Mouse (Mus musculus) MN1 (cell line): ENCODE data around the gene Acadvl.

Experiments used
- DNase-seq: peaks from one replicate; pipeline ENCODE4 v3.0.0-alpha.2; 2016; ENCODE audit warnings: low spot score

The Acadvl gene

GRCm38 (mm10) chr11:70014880-70015558 is at the start of gene Acadvl:
Gene Acadvl, minus strand, starts transcription at chr11:70015411.
- peak; percentile 85 for DNase-seq

- no peak for DNase-seq
Measured at GRCm38 (mm10) chr11:70063053-70063452, 47.8 kb upstream of the Acadvl start.

- no peak for DNase-seq
Measured at GRCm38 (mm10) chr11:70059930-70060329, 44.7 kb upstream of the Acadvl start.

DNA sequence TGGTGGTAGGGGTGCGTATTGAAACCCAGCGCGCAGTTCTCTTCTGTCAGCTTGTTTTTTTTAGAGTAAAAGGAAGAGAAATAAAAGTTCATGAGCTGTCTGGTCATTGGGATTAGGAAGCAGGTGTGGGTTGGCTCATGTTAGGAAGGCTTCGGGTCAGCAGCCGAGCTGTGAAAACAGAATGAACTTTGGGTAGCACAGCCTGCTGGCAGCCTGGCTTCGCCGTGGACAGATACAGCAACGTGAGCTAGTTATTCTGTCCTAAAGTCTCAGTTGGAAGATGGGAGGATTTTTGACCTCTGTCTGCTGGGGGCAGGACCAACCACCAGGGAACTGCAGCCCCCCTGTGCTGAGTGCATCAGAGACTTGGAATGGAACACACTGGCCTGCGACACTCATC is 42.6 kb upstream of the Acadvl start:
- no peak for DNase-seq

- peak; percentile 70 for DNase-seq
Measured at GRCm38 (mm10) chr11:70055618-70056214, 40.5 kb upstream of the Acadvl start.

- DNase-seq: no peak
Measured at GRCm38 (mm10) chr11:70053898-70054570, 38.8 kb upstream of the Acadvl start, which contains the start of gene Asgr1. Gene Asgr1, plus strand, starts transcription at chr11:70054085.

GRCm38 (mm10) chr11:70053156-70053555 is 37.9 kb upstream of the Acadvl start:
- DNase-seq: no peak

GRCm38 (mm10) chr11:70049816-70050215 is 34.6 kb upstream of the Acadvl start:
- DNase-seq: no peak

DNA sequence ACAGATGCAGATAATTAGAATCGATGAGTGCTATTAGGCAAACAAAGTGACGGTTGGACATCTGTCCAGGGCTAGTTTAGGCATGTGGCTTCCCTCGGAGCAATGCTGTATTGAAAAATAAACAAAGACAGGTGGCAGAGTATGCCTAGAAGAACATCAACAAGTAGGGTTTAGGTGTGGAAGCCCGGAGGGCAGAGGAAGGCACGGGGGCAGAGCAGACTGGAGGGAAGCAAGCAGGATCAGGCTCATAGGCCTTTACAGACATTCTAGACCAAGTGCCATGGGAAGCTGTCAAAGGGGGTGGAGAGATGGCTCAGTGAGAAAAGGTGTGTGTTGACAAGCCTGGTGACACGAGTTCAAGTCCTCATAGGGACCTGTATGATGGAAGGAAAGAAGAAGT is 34.2 kb upstream of the Acadvl start:
- peak; percentile 31 for DNase-seq

- no peak for DNase-seq
Measured at GRCm38 (mm10) chr11:70045435-70045834, 30.2 kb upstream of the Acadvl start.

DNA sequence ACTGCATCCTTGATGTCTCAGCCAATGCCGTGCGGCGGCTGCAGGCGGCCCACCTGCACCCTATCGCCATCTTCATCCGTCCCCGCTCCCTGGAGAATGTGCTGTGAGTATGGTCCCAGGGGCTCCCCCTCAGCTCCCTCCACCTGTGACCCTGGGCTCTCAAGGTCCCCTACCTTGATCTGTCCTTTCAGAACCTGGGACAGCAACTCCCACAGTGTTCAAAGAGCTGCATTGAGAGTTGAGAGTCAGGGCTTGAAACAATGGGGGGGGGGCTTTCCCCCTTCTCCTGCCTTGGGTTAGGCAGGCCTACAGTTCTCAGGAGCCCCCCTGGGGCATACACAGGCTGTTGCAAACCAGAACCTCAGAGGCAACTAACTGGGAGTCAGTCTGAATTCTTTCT is 28.5 kb upstream of the Acadvl start:
- no peak for DNase-seq

GRCm38 (mm10) chr11:70042309-70043085 is 27.3 kb upstream of the Acadvl start:
- no peak for DNase-seq

GRCm38 (mm10) chr11:70040184-70040583 is 25.0 kb upstream of the Acadvl start:
- no peak for DNase-seq

DNA sequence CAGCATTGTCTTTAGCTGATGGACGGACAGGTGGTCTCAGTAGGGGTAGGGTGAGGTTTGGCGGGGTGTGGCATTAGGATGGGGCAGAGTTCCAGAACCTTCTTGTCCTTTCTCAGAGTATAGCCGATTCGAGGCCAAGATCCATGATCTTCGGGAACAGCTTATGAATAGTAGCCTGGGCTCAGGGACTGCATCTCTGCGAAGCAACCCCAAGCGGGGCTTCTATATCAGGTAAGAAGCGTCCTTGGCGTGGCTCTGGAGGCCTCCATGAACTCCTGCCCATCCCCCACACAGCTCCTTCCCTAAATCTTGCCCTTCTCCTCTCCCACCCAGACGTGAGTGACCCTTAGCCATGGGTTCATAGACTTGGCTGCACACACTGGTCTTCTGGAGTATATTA is 24.4 kb upstream of the Acadvl start:
- no peak for DNase-seq

DNA sequence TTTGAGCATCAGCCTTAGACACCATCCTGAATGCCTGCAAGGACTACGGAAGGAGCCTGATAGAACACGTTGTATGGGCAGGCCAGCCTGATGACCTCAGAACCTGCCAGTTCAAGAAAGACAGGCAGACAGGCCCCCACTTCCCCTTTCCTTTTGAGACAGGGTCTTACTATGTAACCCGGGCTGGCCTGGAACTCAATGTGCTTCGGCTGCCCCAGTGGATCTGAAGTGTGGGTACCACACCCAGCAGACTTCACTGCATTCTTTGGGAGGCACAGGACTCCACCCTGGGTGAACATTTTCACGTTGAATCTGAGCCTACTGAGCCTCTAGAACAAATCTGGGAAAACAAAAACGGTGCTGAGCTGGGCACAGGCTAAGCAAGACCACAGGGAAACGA is 23.0 kb upstream of the Acadvl start:
- DNase-seq: no peak

GRCm38 (mm10) chr11:70031321-70031670 is 16.1 kb upstream of the Acadvl start:
- DNase-seq: no peak

DNA sequence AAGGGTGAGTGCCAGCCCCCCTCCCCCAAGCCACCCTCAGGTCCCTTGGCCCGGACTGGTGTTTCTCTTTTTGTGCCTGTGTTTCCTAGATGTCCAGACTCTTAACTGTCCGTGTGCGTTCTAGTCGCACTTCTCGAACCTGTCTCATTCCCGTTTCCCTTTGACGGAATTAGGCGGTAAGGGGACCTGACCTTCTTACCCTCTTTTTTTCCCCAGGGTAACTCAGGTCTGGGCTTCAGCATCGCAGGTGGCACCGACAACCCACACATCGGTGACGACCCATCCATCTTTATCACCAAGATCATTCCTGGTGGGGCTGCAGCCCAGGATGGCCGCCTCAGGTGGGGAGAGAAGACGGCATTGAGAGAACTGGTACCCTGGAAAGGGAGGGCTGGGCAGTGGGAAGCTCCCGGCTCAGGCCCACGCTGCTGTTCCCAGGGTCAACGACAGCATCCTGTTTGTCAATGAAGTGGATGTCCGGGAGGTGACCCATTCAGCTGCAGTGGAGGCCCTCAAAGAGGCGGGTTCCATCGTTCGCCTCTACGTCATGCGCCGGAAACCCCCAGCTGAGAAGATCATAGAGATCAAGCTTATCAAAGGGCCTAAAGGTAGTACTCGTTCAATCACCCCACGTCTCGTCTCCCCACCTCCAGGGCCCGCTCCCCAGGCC is 15.6 kb upstream of the Acadvl start:
- no peak for DNase-seq

GRCm38 (mm10) chr11:70029829-70030550 is 14.8 kb upstream of the Acadvl start:
- no peak for DNase-seq

DNA sequence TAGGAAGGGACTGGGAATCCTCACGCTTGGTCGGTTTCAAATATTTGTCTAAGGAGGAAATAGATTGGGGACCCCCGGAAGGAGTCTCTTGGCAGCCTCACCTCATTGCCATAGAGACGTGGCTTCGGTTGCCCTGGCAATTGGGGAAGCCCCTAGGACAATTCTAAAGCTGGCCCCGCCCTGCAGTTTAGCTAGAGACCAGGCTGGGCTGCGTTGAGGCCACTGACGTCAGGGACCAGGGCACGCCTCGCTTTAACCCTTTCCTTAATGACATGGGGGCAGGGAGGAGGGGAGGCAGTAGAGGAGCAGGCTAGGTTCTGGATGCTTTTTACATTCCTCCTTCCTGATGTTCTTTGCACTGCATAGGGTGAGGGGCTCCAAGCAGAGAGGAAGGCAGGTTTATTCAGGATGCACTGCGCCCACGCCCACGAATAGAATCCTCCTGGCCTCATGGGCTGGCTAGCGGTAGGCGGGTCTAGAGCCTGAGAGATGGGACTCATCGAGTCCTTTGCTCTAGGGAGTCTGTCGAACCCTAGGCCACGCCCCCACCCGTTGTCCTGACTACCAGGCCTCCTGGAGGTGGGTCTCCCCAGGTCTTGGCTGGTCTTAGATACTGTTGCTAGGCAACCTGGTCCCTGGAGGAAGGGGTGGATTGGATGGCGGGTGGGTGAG is 14.1 kb upstream of the Acadvl start:
- DNase-seq: peak; percentile 99

DNA sequence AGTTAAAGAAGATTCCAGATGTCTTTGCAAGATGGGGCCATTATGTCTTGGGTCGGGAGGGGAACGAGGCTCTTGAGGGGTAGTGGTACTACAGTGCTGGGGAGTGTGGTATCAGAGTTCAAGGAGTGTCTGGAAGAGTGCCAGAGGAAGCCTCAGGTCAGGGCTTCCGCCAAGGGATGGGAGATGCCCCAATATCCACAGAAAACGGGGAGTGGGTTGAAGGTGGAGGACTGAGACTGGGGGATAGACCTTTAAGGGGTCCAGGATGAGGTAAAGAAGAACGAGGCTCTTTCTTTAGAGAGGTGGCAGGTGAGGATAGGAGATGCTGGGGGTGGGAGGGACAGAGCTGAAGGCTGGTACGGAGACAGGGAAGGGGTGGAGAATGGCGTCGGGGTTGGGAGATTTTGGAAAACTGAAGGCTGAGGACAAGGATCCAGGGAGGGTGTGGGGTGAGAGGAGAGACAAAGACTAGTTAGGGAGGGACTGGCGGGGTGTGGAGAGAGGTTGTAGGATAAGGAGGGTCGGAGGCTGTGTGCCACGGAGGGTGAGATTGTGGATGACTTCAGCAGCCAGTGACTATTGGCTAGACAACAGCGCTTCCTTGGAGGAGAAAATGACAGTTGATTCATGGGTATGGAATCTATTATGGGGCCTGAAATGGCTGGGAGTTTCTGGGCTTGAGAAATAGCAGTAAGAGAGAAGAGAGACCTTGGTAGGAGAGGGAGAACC is 13.4 kb upstream of the Acadvl start:
- no peak for DNase-seq
